Mouse (Mus musculus) stomach, postnatal 0 days (tissue): ENCODE results near the gene Olfr698. TPM values are rescaled to one million over a fixed set of nuclear protein-coding genes. Genes with fewer than 3 reads are reported as not detected.

Experiments used
- polyA plus RNA-seq: library from polyadenylated mRNA; unstranded; fragments of >200 nt; fragmentation: Nextera tagmentation; extraction: Ambion mirVana; gene quantifications from 2 replicates; pipeline ENCODE4 v1.2.1, GENCODE M21; 2015

Olfr698 gene
- polyA plus RNA-seq, 1 experiment from 2014 or later, result not detected

Other genes starting within 250 kb of the Olfr698 start
- not detected in 2 replicates for gene Olfr693, start 74.8 kb downstream of the Olfr698 start, polyA plus RNA-seq
- gene Olfr694, start 63.6 kb downstream of the Olfr698 start, polyA plus RNA-seq, result not detected in 2 replicates
- not detected in 2 replicates for gene Olfr695, start 39.0 kb downstream of the Olfr698 start, polyA plus RNA-seq
- not detected in 2 replicates for gene Olfr697, start 13.0 kb downstream of the Olfr698 start, polyA plus RNA-seq
- gene Olfr699, start 37.8 kb upstream of the Olfr698 start, polyA plus RNA-seq, result not detected in 2 replicates
- not detected in 2 replicates for gene Olfr700, start 53.4 kb upstream of the Olfr698 start, polyA plus RNA-seq
- not detected in 2 replicates for gene Olfr701, start 58.7 kb upstream of the Olfr698 start, polyA plus RNA-seq
- gene Olfr702, start 78.5 kb upstream of the Olfr698 start, polyA plus RNA-seq, result not detected in 2 replicates
- gene Olfr703, start 88.0 kb upstream of the Olfr698 start, polyA plus RNA-seq, result not detected in 2 replicates
- gene Olfr704, start 107.8 kb upstream of the Olfr698 start, polyA plus RNA-seq, result not detected in 2 replicates
- gene Olfr705, start 121.5 kb upstream of the Olfr698 start, polyA plus RNA-seq, result not detected in 2 replicates
- not detected in 2 replicates for gene Olfr706, start 132.8 kb upstream of the Olfr698 start, polyA plus RNA-seq
- gene Olfr707, start 145.8 kb upstream of the Olfr698 start, polyA plus RNA-seq, result not detected in 2 replicates
- gene Olfr1532-ps1, start 152.6 kb upstream of the Olfr698 start, polyA plus RNA-seq, result not detected in 2 replicates
- gene Olfr709-ps1, start 176.8 kb upstream of the Olfr698 start, polyA plus RNA-seq, result not detected in 2 replicates
- gene Olfr710, start 192.9 kb upstream of the Olfr698 start, polyA plus RNA-seq, result 0.07 TPM in 1 of 2 replicates, not detected in the other
- gene Olfr6, start 208.5 kb upstream of the Olfr698 start, polyA plus RNA-seq, result not detected in 2 replicates
- not detected in 2 replicates for gene Olfr711, start 220.1 kb upstream of the Olfr698 start, polyA plus RNA-seq